Mouse (Mus musculus) bone marrow macrophage, adult 2 months (primary cell): ENCODE data around the gene F2r.

ENCODE experiments used
- CTCF ChIP-seq: IDR thresholded peaks from 2 replicates; pipeline ENCODE4 v1.5.1; 2012; ENCODE audit warnings: low read depth, mild to moderate bottlenecking, low read length, moderate library complexity
- POLR2A ChIP-seq: IDR thresholded peaks from 2 replicates; pipeline ENCODE4 v1.6.1; 2012; ENCODE audit warnings: mild to moderate bottlenecking, low read depth, low read length, borderline replicate concordance

GRCm38 (mm10) chr13:95638894-95639293 lies 20.6 kb upstream of the F2r start:
- no peak for TF ChIP-seq CTCF
- no peak for TF ChIP-seq POLR2A
